Mouse (Mus musculus): ENCODE measurements around the gene Ccl20. TPM values are rescaled to one million over a fixed set of nuclear protein-coding genes. Genes with fewer than 3 reads are reported as not detected.

Ccl20 gene
- polyA plus RNA-seq, 1 experiment from 2014 or later: 0.43 TPM

DNA sequence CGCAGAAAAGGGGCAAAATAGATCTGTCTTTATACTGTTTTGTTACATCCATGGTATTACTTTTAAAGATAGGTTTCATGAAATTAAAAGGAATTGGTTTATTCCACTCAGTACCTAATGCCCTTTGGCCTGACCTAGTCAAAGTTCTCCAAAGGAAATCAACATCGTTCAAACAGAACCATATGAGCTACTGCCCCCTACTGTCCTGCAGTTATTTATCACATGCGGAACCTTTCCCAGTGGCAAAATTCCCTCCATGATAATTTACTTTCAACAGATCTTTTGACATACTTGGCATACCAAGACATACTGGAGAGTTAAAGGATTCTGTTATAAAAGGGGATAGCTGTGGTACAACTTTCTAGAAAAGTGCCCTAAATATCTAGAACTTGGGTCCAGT lies 33.7 kb downstream of the Ccl20 start:
- no peaks in the 10 kb centered on the region for H3K27me3 ChIP-seq (ENCODE audit: control insufficient read depth, insufficient read depth, low read length)
- H3K9me3 ChIP-seq (replicated peaks; ENCODE audit: control insufficient read depth, low read length): no peaks in the 10 kb centered on the region
- H3K4me1 ChIP-seq (ENCODE audit: control insufficient read depth, insufficient read depth, low read length): no peaks in the 10 kb centered on the region
- H3K27ac ChIP-seq (ENCODE audit: low read depth, low read length): no peak overlapping the region
- H3K9ac ChIP-seq (ENCODE audit: low read depth, low read length): no peak overlapping the region
- no peak overlapping the region for H3K4me2 ChIP-seq
- WGBS (ENCODE audit: insufficient replicate concordance): 61% methylated on average over 3 of the region's 3 CpGs
- H3K4me3 ChIP-seq (ENCODE audit: low read depth, low read length): no peak overlapping the region
- ATAC-seq (replicated peaks; ENCODE audit: insufficient number of reproducible peaks, low FRiP score, low TSS enrichment): no peak
- no peaks in the 10 kb centered on the region for H3K36me3 ChIP-seq (ENCODE audit: control insufficient read depth, insufficient read depth, low read length)

DNA sequence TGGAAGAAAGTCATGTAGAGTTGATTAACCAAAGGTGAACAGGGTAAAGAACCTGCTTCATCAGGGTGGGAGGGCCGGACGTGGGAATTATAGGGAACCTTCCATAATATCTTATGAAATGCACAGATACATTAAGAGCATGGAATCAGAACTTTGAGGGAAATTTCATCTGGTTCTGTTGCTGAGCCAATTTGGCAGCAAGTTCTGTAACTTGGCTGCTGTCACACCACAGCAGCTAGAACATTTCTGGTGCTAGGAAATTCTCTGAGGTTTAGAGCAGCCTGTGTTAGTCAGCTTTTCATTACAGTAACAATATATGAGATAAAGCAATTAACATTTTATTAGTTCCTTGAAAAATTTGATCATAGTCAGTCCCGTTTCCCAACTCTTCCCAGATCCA lies 36.4 kb downstream of the Ccl20 start:
- Histone ChIP-seq H3K27me3 (ENCODE audit: control insufficient read depth, insufficient read depth, low read length) (no peaks in the 10 kb centered on the region), H3K4me2 (no peak overlapping the region), H3K36me3 (ENCODE audit: control insufficient read depth, insufficient read depth, low read length) (no peaks in the 10 kb centered on the region), H3K4me3 (ENCODE audit: low read depth, low read length) (no peak overlapping the region), H3K9ac (ENCODE audit: low read depth, low read length) (no peak overlapping the region), H3K4me1 (ENCODE audit: control insufficient read depth, insufficient read depth, low read length) (no peaks in the 10 kb centered on the region), H3K9me3 (replicated peaks; ENCODE audit: control insufficient read depth, low read length) (no peaks in the 10 kb centered on the region), H3K27ac (ENCODE audit: low read depth, low read length) (no peak overlapping the region)
- WGBS (ENCODE audit: insufficient replicate concordance): 71% methylated on average over 3 of the region's 3 CpGs
- ATAC-seq (replicated peaks; ENCODE audit: insufficient number of reproducible peaks, low FRiP score, low TSS enrichment): no peak

DNA sequence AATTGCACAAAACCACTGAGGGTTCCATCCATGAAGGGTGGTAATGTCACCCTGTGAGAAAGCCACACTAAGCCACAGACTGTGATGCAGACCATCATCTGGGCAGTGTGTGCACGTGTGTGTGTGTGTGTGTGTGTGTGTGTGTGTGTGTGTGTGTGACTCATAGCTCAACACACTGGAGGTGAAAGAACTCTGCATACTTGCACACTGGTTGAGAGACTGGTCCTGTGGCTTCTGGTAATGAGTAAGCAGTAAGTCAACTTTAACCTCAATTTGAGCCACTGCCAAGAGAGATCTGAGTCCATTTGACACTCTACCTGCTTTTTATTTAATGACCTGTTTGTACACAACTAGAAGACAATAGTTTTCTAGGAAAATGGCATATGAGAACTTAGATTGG lies 40.3 kb downstream of the Ccl20 start:
- ATAC-seq (replicated peaks; ENCODE audit: insufficient number of reproducible peaks, low FRiP score, low TSS enrichment): no peak
- H3K4me2 ChIP-seq: no peak overlapping the region
- no peaks in the 10 kb centered on the region for H3K4me1 ChIP-seq (ENCODE audit: control insufficient read depth, insufficient read depth, low read length)
- no peak overlapping the region for H3K4me3 ChIP-seq (ENCODE audit: low read depth, low read length)
- H3K9me3 ChIP-seq (replicated peaks; ENCODE audit: control insufficient read depth, low read length): no peaks in the 10 kb centered on the region
- no peak overlapping the region for H3K9ac ChIP-seq (ENCODE audit: low read depth, low read length)
- no peaks in the 10 kb centered on the region for H3K27me3 ChIP-seq (ENCODE audit: control insufficient read depth, insufficient read depth, low read length)
- no peaks in the 10 kb centered on the region for H3K36me3 ChIP-seq (ENCODE audit: control insufficient read depth, insufficient read depth, low read length)
- 70% methylated on average over 1 of the region's 1 CpGs for WGBS (ENCODE audit: insufficient replicate concordance)
- H3K27ac ChIP-seq (ENCODE audit: low read depth, low read length): no peak overlapping the region

DNA sequence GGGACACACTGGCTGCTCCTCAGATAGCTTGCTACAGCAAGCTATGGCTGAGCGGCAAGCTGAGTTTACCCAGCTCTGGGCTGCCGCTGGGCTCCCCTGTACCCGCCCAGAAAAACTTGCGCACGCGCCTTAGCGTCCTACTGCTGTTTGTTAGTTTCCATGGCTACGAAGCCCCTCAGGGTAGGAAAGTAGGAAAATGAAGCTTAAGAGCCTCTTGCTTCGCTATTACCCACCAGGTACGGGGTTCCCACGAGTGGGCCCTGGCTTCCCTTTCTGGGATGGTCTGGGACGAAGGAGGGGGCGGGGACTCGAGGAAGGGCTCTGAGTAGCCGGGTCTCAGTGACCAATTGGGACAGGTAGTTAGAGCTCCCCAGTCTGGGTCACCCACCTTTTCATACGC lies 43.0 kb downstream of the Ccl20 start, which contains the start of gene Daw1:
Gene Daw1, plus strand, starts transcription at position 150 of the 400 bp plus-strand sequence.
- no peak within 1 kb of the TSS for H3K27ac ChIP-seq (ENCODE audit: low read depth, low read length)
- 2% methylated on average over 16 of the region's 16 CpGs for WGBS (ENCODE audit: insufficient replicate concordance)
- peak; percentile 79 for ATAC-seq (replicated peaks; ENCODE audit: insufficient number of reproducible peaks, low FRiP score, low TSS enrichment)
- H3K9me3 ChIP-seq (replicated peaks; ENCODE audit: control insufficient read depth, low read length): no peaks in the 10 kb centered on the region
- no peaks in the 10 kb centered on the region for H3K27me3 ChIP-seq (ENCODE audit: control insufficient read depth, insufficient read depth, low read length)
- H3K36me3 ChIP-seq (ENCODE audit: control insufficient read depth, insufficient read depth, low read length): no peaks in the 10 kb centered on the region
- H3K4me2 ChIP-seq: peak within 1 kb of the TSS; percentile 63
- no peaks in the 10 kb centered on the region for H3K4me1 ChIP-seq (ENCODE audit: control insufficient read depth, insufficient read depth, low read length)
- peak within 1 kb of the TSS; percentile 67 for H3K9ac ChIP-seq (ENCODE audit: low read depth, low read length)
- H3K4me3 ChIP-seq (ENCODE audit: low read depth, low read length): peak within 1 kb of the TSS; percentile 52

DNA sequence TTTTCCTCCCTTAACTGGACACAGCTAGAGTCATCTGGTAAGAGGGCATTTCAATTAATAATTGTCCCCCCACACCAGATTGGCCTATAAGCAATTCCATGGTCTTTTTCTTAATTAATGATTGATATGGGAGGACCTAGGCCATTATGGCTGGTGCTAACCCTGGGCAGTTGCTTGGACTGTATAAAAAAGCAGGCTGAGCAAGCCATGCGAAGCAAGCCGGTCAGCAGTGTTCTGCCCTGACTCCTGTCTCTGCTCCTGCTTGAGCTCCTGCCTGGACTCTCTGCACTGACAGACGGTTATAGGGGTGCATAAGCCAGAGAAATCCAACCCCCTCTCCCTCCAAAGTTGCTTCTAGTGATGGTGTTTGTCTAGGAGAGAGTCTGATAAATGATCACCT lies 45.1 kb downstream of the Ccl20 start:
- Histone ChIP-seq H3K27ac (ENCODE audit: low read depth, low read length) (no peak overlapping the region), H3K4me2 (no peak overlapping the region), H3K9ac (ENCODE audit: low read depth, low read length) (no peak overlapping the region), H3K27me3 (ENCODE audit: control insufficient read depth, insufficient read depth, low read length) (no peaks in the 10 kb centered on the region), H3K4me1 (ENCODE audit: control insufficient read depth, insufficient read depth, low read length) (no peaks in the 10 kb centered on the region), H3K36me3 (ENCODE audit: control insufficient read depth, insufficient read depth, low read length) (no peaks in the 10 kb centered on the region), H3K4me3 (ENCODE audit: low read depth, low read length) (no peak overlapping the region), H3K9me3 (replicated peaks; ENCODE audit: control insufficient read depth, low read length) (no peaks in the 10 kb centered on the region)
- no peak for ATAC-seq (replicated peaks; ENCODE audit: insufficient number of reproducible peaks, low FRiP score, low TSS enrichment)
- 75% methylated on average over 3 of the region's 3 CpGs for WGBS (ENCODE audit: insufficient replicate concordance)

DNA sequence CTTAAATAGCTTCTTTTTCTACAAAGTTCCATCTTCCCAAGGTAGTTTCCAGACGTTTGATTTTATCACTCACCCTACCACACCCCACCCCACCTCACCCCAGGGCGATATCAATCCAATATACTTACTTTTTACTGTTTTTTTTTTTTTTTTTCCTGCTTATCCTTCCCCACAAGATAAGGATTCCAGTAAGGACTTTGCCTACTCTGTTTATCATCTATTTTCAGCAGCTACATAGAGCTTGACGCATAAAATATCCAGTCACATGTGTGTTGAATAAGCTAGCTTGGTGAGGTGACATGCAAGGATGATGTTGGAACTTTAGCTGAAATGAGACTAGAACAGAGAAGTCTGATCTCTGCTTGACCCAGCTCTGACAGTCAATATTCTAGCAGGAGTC lies 47.5 kb downstream of the Ccl20 start:
- no peak overlapping the region for H3K27ac ChIP-seq (ENCODE audit: low read depth, low read length)
- H3K36me3 ChIP-seq (ENCODE audit: control insufficient read depth, insufficient read depth, low read length): no peaks in the 10 kb centered on the region
- no peak overlapping the region for H3K4me3 ChIP-seq (ENCODE audit: low read depth, low read length)
- 61% methylated on average over 3 of the region's 3 CpGs for WGBS (ENCODE audit: insufficient replicate concordance)
- H3K4me1 ChIP-seq (ENCODE audit: control insufficient read depth, insufficient read depth, low read length): no peaks in the 10 kb centered on the region
- no peak for ATAC-seq (replicated peaks; ENCODE audit: insufficient number of reproducible peaks, low FRiP score, low TSS enrichment)
- H3K9me3 ChIP-seq (replicated peaks; ENCODE audit: control insufficient read depth, low read length): no peaks in the 10 kb centered on the region
- no peak overlapping the region for H3K9ac ChIP-seq (ENCODE audit: low read depth, low read length)
- no peaks in the 10 kb centered on the region for H3K27me3 ChIP-seq (ENCODE audit: control insufficient read depth, insufficient read depth, low read length)
- no peak overlapping the region for H3K4me2 ChIP-seq

Other genes with a start within 250 kb of the Ccl20 start
- gene A030005L19Rik, start 203.4 kb upstream of the Ccl20 start, polyA plus RNA-seq (2014; fragmentation: Nextera tagmentation; extraction: Ambion mirVana): 0.38 and 0.40 TPM in 2 replicates
- gene A030014E15Rik, start 191.8 kb upstream of the Ccl20 start, polyA plus RNA-seq (2014; fragmentation: Nextera tagmentation; extraction: Ambion mirVana): not detected in 2 replicates
- gene Gm6217, start 185.4 kb upstream of the Ccl20 start, polyA plus RNA-seq (2014; fragmentation: Nextera tagmentation; extraction: Ambion mirVana): not detected in 2 replicates
- gene A030003K21Rik, start 173.4 kb upstream of the Ccl20 start, polyA plus RNA-seq (2014; fragmentation: Nextera tagmentation; extraction: Ambion mirVana): not detected in 2 replicates
- gene Gm7544, start 160.8 kb upstream of the Ccl20 start, polyA plus RNA-seq (2014; fragmentation: Nextera tagmentation; extraction: Ambion mirVana): not detected in 2 replicates
- not detected in 2 replicates for gene Gm47955, start 156.5 kb upstream of the Ccl20 start, polyA plus RNA-seq (2014; fragmentation: Nextera tagmentation; extraction: Ambion mirVana)
- gene Gm47959, start 116.2 kb upstream of the Ccl20 start, polyA plus RNA-seq (2014; fragmentation: Nextera tagmentation; extraction: Ambion mirVana): not detected in 2 replicates
- 1.7 and 2.0 TPM in 2 replicates for gene Slc19a3, start 78.3 kb upstream of the Ccl20 start, polyA plus RNA-seq (2014; fragmentation: Nextera tagmentation; extraction: Ambion mirVana)
- not detected in 2 replicates for gene Krtap28-10, start 74.3 kb upstream of the Ccl20 start, polyA plus RNA-seq (2014; fragmentation: Nextera tagmentation; extraction: Ambion mirVana)
- gene Gm47969, start 71.8 kb upstream of the Ccl20 start, polyA plus RNA-seq (2014; fragmentation: Nextera tagmentation; extraction: Ambion mirVana): not detected in 2 replicates
- not detected in 2 replicates for gene A030005K14Rik, start 57.4 kb upstream of the Ccl20 start, polyA plus RNA-seq (2014; fragmentation: Nextera tagmentation; extraction: Ambion mirVana)
- gene Krtap28-13, start 55.8 kb upstream of the Ccl20 start, polyA plus RNA-seq (2014; fragmentation: Nextera tagmentation; extraction: Ambion mirVana): 0.16 and 0.68 TPM in 2 replicates
- 0.25 TPM in 1 of 2 replicates, not detected in the other for gene Daw1, start 43.0 kb downstream of the Ccl20 start, polyA plus RNA-seq (2014; fragmentation: Nextera tagmentation; extraction: Ambion mirVana)